Mouse (Mus musculus) embryonic facial prominence, embryonic 10.5 days (tissue): Measurements from ENCODE around the gene Tmem211. TPM values are rescaled to one million over a fixed set of nuclear protein-coding genes. Genes with fewer than 3 reads are reported as not detected.
A peak's percentile ranks its signal among the peaks of the same experiment; 100 is the strongest.

Source experiments
- DNase-seq: peaks from one replicate; pipeline ENCODE4 v3.0.0-alpha.2; 2017; ENCODE audit warnings: low spot score
- H3K27ac ChIP-seq: fragments of 300-500 bp; sonication (generic); replicated peaks from 2 replicates; pipeline ENCODE4 v1.5.1; 2016; ENCODE audit warnings: mild to moderate bottlenecking
- H3K27me3 ChIP-seq: fragments of 300-500 bp; sonication (generic); replicated peaks from 2 replicates; pipeline ENCODE4 v1.6.1; 2016; ENCODE audit warnings: low read depth, mild to moderate bottlenecking; ENCODE audit not compliant: poor library complexity, severe bottlenecking
- H3K36me3 ChIP-seq: fragments of 300-500 bp; sonication (generic); replicated peaks from 2 replicates; pipeline ENCODE4 v1.6.1; 2016; ENCODE audit warnings: mild to moderate bottlenecking, moderate library complexity
- H3K4me1 ChIP-seq: fragments of 300-500 bp; sonication (generic); 2 replicates; pipeline ENCODE4 v1.6.1; 2016
- H3K4me3 ChIP-seq: fragments of 300-500 bp; sonication (generic); 2 replicates; pipeline ENCODE4 v1.5.1; 2016; ENCODE audit warnings: mild to moderate bottlenecking, moderate library complexity
- H3K9me3 ChIP-seq: fragments of 300-500 bp; sonication (generic); 2 replicates; pipeline ENCODE4 v1.6.1; 2016; ENCODE audit warnings: mild to moderate bottlenecking
- WGBS: fragments of 180-500 bp; shearing (Covaris S2); methylation state at CpG from one replicate; pipeline ENCODE4 v1.1.7; 2016; 5-methylcytosine and 5-hydroxymethylcytosine counted together
- polyA plus RNA-seq: library from polyadenylated mRNA; unstranded; fragments of >200 nt; fragmentation: Nextera tagmentation; extraction: Ambion mirVana; gene quantifications from 2 replicates; pipeline ENCODE4 v1.2.1, GENCODE M21; 2016

Gene Tmem211
- polyA plus RNA-seq, 1 experiment from 2014 or later: 0.46 TPM

- H3K9me3 ChIP-seq: peaks cover 4% of the 10 kb centered on the region; the same call in 1 of the 2 replicates
Measured at GRCm38 (mm10) chr5:113199772-113200134, 27.0 kb upstream of the Tmem211 start.

GRCm38 (mm10) chr5:113204193-113204592, 22.5 kb upstream of the Tmem211 start:
- no peak overlapping the region for H3K27ac ChIP-seq
- DNase-seq: no peak
- peaks cover 4% of the 10 kb centered on the region; the same call in 1 of the 2 replicates for H3K9me3 ChIP-seq
- no peaks in the 10 kb centered on the region for H3K27me3 ChIP-seq
- 89% methylated on average over 9 of the region's 9 CpGs for WGBS
- H3K4me1 ChIP-seq: peaks cover 36% of the 10 kb centered on the region
- no peak overlapping the region for H3K4me3 ChIP-seq
- no peaks in the 10 kb centered on the region for H3K36me3 ChIP-seq

More at GRCm38 (mm10) chr5:113199772-113200134, 27.0 kb upstream of the Tmem211 start:
- Histone ChIP-seq H3K4me1 (peaks cover 25% of the 10 kb centered on the region), H3K4me3 (no peak overlapping the region), H3K36me3 (no peaks in the 10 kb centered on the region), H3K27me3 (no peaks in the 10 kb centered on the region), H3K27ac (no peak overlapping the region)
- DNase-seq: no peak
- 86% methylated on average over 10 of the region's 10 CpGs for WGBS

- Histone ChIP-seq H3K9me3 (peaks cover 4% of the 10 kb centered on the region; the same call in 1 of the 2 replicates), H3K4me3 (no peak overlapping the region), H3K27ac (no peak overlapping the region; the same call in 1 of the 2 replicates), H3K4me1 (peaks cover 46% of the 10 kb centered on the region), H3K27me3 (no peaks in the 10 kb centered on the region), H3K36me3 (no peaks in the 10 kb centered on the region)
- 64% methylated on average over 9 of the region's 9 CpGs for WGBS
- no peak for DNase-seq
Measured at GRCm38 (mm10) chr5:113206670-113207352, 19.9 kb upstream of the Tmem211 start.

DNA sequence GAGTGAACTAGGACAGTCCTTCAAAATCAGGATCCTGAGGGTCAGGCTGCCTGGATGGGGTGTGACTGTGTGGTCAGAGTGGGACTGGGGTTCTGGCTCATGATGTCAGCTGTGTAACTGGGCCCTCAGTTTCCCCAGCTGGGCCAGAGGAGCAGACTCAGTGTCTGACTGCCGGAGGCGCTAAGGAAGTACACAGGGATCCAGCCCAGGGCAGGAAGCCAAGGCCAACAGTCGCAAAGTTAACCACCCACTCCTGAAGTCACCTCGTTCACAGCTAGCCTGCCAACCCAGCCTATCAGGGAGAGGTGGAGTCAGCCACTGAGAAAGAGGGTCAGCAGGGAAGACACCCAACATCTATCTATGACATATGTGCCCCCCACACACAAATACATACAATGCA, 18.7 kb upstream of the Tmem211 start:
- Histone ChIP-seq H3K9me3 (peaks cover 3% of the 10 kb centered on the region; the same call in 1 of the 2 replicates), H3K4me1 (peaks cover 52% of the 10 kb centered on the region), H3K36me3 (no peaks in the 10 kb centered on the region), H3K4me3 (no peak overlapping the region), H3K27me3 (no peaks in the 10 kb centered on the region), H3K27ac (no peak overlapping the region)
- WGBS: 91% methylated on average over 4 of the region's 4 CpGs
- DNase-seq: no peak

GRCm38 (mm10) chr5:113208622-113209400, 17.9 kb upstream of the Tmem211 start:
- DNase-seq: no peak
- H3K27me3 ChIP-seq: no peaks in the 10 kb centered on the region
- WGBS: 47% methylated on average over 11 of the region's 11 CpGs

DNA sequence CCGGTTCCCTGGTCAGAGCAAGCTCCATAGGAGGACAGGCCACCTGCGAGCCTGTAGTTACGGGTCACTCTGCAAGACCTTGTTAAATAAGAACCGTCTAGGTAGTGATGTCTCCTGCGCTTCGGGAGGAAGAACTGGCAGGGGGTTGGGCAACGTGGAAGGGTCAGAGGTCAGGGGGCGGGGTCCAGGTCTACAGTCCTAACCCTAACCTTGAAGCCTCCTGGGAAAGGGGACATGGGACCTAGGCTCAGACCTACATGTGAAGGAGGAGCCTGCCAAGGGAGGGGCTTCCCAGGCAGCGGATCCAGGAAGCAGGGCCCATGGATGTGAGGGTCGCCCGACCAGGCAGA, 17.3 kb upstream of the Tmem211 start:
- 46% methylated on average over 11 of the region's 11 CpGs for WGBS
- H3K27ac ChIP-seq: peak overlapping the region; percentile 72
- no peak for DNase-seq
- H3K4me1 ChIP-seq: peaks cover 61% of the 10 kb centered on the region
- no peaks in the 10 kb centered on the region for H3K9me3 ChIP-seq
- no peaks in the 10 kb centered on the region for H3K27me3 ChIP-seq
- H3K36me3 ChIP-seq: no peaks in the 10 kb centered on the region
- no peak overlapping the region; the same call in 1 of the 2 replicates for H3K4me3 ChIP-seq

More at GRCm38 (mm10) chr5:113208622-113209400, 17.9 kb upstream of the Tmem211 start:
- Histone ChIP-seq H3K9me3 (no peaks in the 10 kb centered on the region), H3K4me1 (peaks cover 55% of the 10 kb centered on the region), H3K27ac (peak overlapping the region; percentile 72), H3K4me3 (no peak overlapping the region; the same call in 1 of the 2 replicates), H3K36me3 (no peaks in the 10 kb centered on the region)

DNA sequence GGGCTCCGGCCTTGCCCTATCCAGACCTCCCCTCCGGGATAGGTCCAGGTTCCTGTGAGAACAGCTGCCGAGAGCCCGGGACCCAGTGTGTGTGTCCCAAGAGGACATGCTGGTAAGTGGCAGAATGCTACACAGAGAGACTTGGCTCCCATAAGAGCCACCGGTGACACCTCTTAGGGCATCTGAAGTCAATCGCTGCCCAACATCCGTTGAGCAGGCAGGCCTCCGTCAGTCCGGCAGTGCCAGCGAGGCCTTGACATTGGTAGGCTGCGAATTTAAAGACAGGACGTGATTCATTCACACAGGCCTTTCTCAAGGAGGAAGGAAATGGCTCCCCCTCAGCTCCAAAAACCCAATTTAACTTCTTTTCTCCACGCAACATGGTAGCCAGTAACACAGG, 16.8 kb upstream of the Tmem211 start:
- WGBS: 87% methylated on average over 13 of the region's 13 CpGs
- Histone ChIP-seq H3K4me1 (peaks cover 63% of the 10 kb centered on the region), H3K27ac (peak overlapping the region; percentile 72), H3K36me3 (no peaks in the 10 kb centered on the region), H3K4me3 (no peak overlapping the region), H3K9me3 (no peaks in the 10 kb centered on the region), H3K27me3 (no peaks in the 10 kb centered on the region)
- no peak for DNase-seq

DNA sequence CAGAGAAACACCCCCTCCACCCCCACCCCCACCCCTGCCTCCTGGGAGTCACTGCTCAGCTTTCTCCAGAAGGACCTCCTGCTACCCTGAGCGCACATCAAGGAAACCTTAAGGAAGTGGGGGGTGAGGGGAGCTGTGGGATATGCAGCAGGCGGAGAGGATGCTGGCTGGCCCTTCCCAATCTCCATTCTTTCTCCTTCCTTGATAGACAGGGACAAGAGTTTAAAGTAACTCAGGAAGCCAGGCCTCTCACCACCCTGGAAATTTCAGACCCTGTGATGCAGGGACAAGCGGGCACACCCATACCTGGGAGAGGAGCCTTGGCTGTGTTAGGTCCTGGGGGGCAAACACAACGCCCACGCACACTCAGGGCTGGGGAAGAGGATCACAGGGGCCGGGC, 16.4 kb upstream of the Tmem211 start:
- H3K27me3 ChIP-seq: no peaks in the 10 kb centered on the region

DNA sequence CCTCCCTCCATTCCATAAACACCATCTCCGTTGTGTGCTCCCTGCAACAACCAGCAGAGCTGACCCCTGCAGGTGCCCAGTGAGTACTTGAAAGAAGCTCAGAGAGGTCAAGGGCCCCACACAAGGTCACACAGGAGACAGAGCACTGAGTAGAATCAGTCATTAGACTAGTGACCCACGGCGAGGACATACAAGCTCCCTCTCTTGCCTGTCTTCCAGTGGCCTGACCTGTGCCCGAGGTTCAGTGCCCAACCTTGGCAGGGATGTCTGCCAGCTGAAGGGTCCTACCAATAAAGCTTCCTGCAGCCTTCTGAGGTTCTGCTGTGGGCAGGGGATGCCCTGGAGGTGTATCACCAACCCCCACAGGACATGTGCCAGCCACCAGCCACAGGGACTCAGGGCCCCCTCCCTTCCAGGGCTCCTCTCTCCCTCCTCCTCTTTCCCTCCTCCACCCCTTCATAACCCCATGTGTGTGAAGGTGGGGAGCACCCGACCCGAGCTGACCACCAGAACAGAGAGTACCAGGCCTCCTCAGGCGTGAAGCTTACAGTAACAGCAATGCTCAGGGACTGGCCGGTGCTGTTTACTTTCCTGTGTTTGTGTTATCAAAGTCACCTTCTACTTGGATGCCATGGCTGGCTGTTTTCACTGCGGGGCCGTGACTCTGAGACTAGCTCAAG, 14.4 kb upstream of the Tmem211 start:
- Histone ChIP-seq H3K27ac (0 out of 2 replicates have a peak overlapping the region, but pooled peaks have one; percentile 31), H3K9me3 (no peaks in the 10 kb centered on the region), H3K36me3 (no peaks in the 10 kb centered on the region), H3K4me1 (peaks cover 56% of the 10 kb centered on the region), H3K27me3 (no peaks in the 10 kb centered on the region), H3K4me3 (no peak overlapping the region)
- 82% methylated on average over 10 of the region's 10 CpGs for WGBS
- DNase-seq: no peak

More for the DNA sequence above, 16.4 kb upstream of the Tmem211 start:
- no peak overlapping the region for H3K4me3 ChIP-seq
- peak overlapping the region; percentile 72 for H3K27ac ChIP-seq
- no peak for DNase-seq
- WGBS: 79% methylated on average over 6 of the region's 6 CpGs
- H3K4me1 ChIP-seq: peaks cover 63% of the 10 kb centered on the region
- no peaks in the 10 kb centered on the region for H3K36me3 ChIP-seq
- H3K9me3 ChIP-seq: no peaks in the 10 kb centered on the region

- H3K27me3 ChIP-seq: peaks cover 4% of the 10 kb centered on the region
- DNase-seq: no peak
- no peak overlapping the region for H3K27ac ChIP-seq
- no peak overlapping the region for H3K4me3 ChIP-seq
- 93% methylated on average over 8 of the region's 8 CpGs for WGBS
- no peaks in the 10 kb centered on the region for H3K9me3 ChIP-seq
- H3K4me1 ChIP-seq: peaks cover 50% of the 10 kb centered on the region
- H3K36me3 ChIP-seq: no peaks in the 10 kb centered on the region
Measured at GRCm38 (mm10) chr5:113214041-113214440, 12.7 kb upstream of the Tmem211 start.

GRCm38 (mm10) chr5:113214455-113214854, 12.3 kb upstream of the Tmem211 start:
- no peaks in the 10 kb centered on the region for H3K36me3 ChIP-seq
- DNase-seq: no peak
- no peak overlapping the region for H3K27ac ChIP-seq
- WGBS: 81% methylated on average over 11 of the region's 11 CpGs
- peaks cover 8% of the 10 kb centered on the region for H3K27me3 ChIP-seq
- H3K4me3 ChIP-seq: no peak overlapping the region
- no peaks in the 10 kb centered on the region for H3K9me3 ChIP-seq
- peaks cover 50% of the 10 kb centered on the region for H3K4me1 ChIP-seq

DNA sequence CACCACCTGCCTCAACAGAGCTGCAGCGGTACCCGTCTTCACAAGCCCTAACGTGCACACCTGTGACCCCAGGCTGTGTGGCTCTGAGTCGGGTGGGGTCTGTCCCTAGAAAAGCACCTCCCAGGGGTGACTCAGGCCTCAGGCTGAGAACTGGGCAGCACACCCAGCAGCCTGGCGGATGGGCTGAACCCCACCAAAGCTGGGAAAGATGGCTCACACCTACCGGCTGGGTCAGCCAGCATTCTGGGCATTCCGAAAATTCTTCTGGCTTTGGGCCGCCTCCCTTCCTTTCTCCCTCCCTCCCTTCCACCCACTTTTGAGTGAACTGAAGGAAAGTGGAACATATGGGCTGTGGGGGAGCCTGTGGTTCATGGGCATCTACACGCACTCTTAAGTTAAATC, 11.1 kb upstream of the Tmem211 start:
- 79% methylated on average over 9 of the region's 9 CpGs for WGBS
- H3K36me3 ChIP-seq: no peaks in the 10 kb centered on the region
- peaks cover 20% of the 10 kb centered on the region for H3K27me3 ChIP-seq
- peaks cover 51% of the 10 kb centered on the region for H3K4me1 ChIP-seq
- DNase-seq: no peak
- no peak overlapping the region for H3K4me3 ChIP-seq
- no peaks in the 10 kb centered on the region for H3K9me3 ChIP-seq
- H3K27ac ChIP-seq: no peak overlapping the region; the same call in 1 of the 2 replicates
